Mouse (Mus musculus) limb, embryonic 11.5 days (tissue): Measurements from ENCODE around the gene Nab1. TPM values are rescaled to one million over a fixed set of nuclear protein-coding genes. Genes with fewer than 3 reads are reported as not detected.

Experiments used
- ATAC-seq: fragments of 200-750 bp; cut with Nextera tagmentation; 2 replicates; pipeline ENCODE4 v1.8.0; 2017; ENCODE audit warnings: low read depth; ENCODE audit not compliant: insufficient number of reproducible peaks, low FRiP score, low TSS enrichment
- DNase-seq: peaks from one replicate; pipeline ENCODE4 v3.0.0-alpha.2; 2015; ENCODE audit warnings: low spot score
- H3K27ac ChIP-seq: fragments of 300-500 bp; sonication (generic); replicated peaks from 2 replicates; pipeline ENCODE4 v1.5.1; 2014; ENCODE audit warnings: low read depth, mild to moderate bottlenecking, low read length
- H3K27me3 ChIP-seq: fragments of 300-500 bp; sonication (generic); 2 replicates; pipeline ENCODE4 v1.6.1; 2014; ENCODE audit warnings: mild to moderate bottlenecking, low read length, mixed read lengths; ENCODE audit not compliant: control insufficient read depth, insufficient read depth
- H3K36me3 ChIP-seq: fragments of 300-500 bp; sonication (generic); 2 replicates; pipeline ENCODE4 v1.6.1; 2014; ENCODE audit warnings: mild to moderate bottlenecking, low read length, moderate library complexity, mixed read lengths; ENCODE audit not compliant: control insufficient read depth, insufficient read depth
- H3K4me1 ChIP-seq: fragments of 300-500 bp; sonication (generic); 2 replicates; pipeline ENCODE4 v1.6.1; 2014; ENCODE audit warnings: low read length, mixed read lengths; ENCODE audit not compliant: control insufficient read depth, insufficient read depth
- H3K4me2 ChIP-seq: fragments of 300-500 bp; sonication (generic); 2 replicates; pipeline ENCODE4 v1.6.1; 2014; ENCODE audit warnings: low read depth, mild to moderate bottlenecking, moderate library complexity; ENCODE audit not compliant: severe bottlenecking
- H3K4me3 ChIP-seq: fragments of 300-500 bp; sonication (generic); 2 replicates; pipeline ENCODE4 v1.5.1; 2014; ENCODE audit warnings: low read depth, low read length
- H3K9ac ChIP-seq: fragments of 300-500 bp; sonication (generic); 2 replicates; pipeline ENCODE4 v1.6.1; 2014; ENCODE audit warnings: mild to moderate bottlenecking, low read length
- H3K9me3 ChIP-seq: fragments of 300-500 bp; sonication (generic); 2 replicates; pipeline ENCODE4 v1.6.1; 2016; ENCODE audit warnings: low read length; ENCODE audit not compliant: control insufficient read depth
- WGBS: fragments of 180-500 bp; shearing (Covaris S2); extraction: QIAGEN DNeasy Blood & Tissue Kit; methylation state at CpG from one replicate; pipeline ENCODE4 v1.1.7; 2014; 5-methylcytosine and 5-hydroxymethylcytosine counted together
- polyA plus RNA-seq: library from polyadenylated mRNA; unstranded; fragments of >200 nt; fragmentation: Nextera tagmentation; extraction: Ambion mirVana; gene quantifications from 2 replicates; pipeline ENCODE4 v1.2.1, GENCODE M21; 2014

Gene Nab1
- polyA plus RNA-seq, 1 experiment from 2014 or later, result 8.6 TPM

DNA sequence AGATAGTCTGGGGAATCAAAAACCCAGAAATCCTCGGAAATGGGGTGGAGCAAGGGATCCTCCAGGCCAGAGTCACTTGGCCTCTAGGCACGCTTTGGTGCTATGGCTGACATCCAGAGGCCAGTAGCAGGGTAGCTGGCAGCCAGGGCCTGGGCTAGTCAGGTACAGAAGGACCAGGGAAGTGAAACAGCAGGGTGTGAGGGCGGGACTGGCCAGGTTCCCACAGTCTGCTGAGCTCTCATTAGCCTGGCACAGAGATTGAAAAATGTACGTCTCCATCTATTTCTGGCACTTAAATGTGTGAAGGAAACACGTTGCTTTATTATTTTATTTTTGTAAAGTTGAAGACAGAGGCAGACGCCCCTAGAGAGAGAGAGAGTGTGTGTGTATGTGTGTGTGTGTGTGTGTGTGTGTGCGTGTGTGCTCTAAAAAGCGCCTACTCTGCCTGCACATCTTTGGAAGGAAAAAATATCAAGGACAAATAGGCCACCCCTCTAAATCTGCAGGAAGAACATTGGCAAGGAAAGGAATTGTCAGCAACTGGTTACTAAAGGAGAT lies 21.0 kb upstream of the Nab1 start:
- Histone ChIP-seq H3K4me3 (no peak overlapping the region), H3K9me3 (no peaks in the 10 kb centered on the region), H3K4me1 (no peaks in the 10 kb centered on the region), H3K36me3 (no peaks in the 10 kb centered on the region), H3K9ac (no peak overlapping the region), H3K27me3 (no peaks in the 10 kb centered on the region), H3K27ac (no peak overlapping the region), H3K4me2 (no peak overlapping the region)
- WGBS, result 70% methylated on average over 8 of the region's 8 CpGs
- ATAC-seq, result no peak
- DNase-seq, result no peak

GRCm38 (mm10) chr1:52520131-52520530 lies 19.7 kb upstream of the Nab1 start:
- Histone ChIP-seq H3K9ac (no peak overlapping the region), H3K4me1 (no peaks in the 10 kb centered on the region), H3K9me3 (no peaks in the 10 kb centered on the region), H3K4me3 (no peak overlapping the region), H3K27ac (no peak overlapping the region), H3K36me3 (no peaks in the 10 kb centered on the region), H3K4me2 (no peak overlapping the region), H3K27me3 (no peaks in the 10 kb centered on the region)
- 92% methylated on average over 7 of the region's 7 CpGs for whole genome bisulfite sequencing
- DNase-seq (no peak), ATAC-seq (no peak)

GRCm38 (mm10) chr1:52515249-52515648 lies 14.8 kb upstream of the Nab1 start:
- Histone ChIP-seq H3K9ac (no peak overlapping the region), H3K4me3 (no peak overlapping the region), H3K4me1 (no peaks in the 10 kb centered on the region), H3K27ac (no peak overlapping the region), H3K4me2 (no peak overlapping the region), H3K9me3 (no peaks in the 10 kb centered on the region), H3K36me3 (no peaks in the 10 kb centered on the region), H3K27me3 (no peaks in the 10 kb centered on the region)
- 89% methylated on average over 3 of the region's 3 CpGs for WGBS
- ATAC-seq, result no peak
- no peak for DNase-seq

GRCm38 (mm10) chr1:52511788-52512425 lies 11.4 kb upstream of the Nab1 start:
- ATAC-seq (no peak), DNase-seq (no peak)
- H3K36me3 ChIP-seq, result no peaks in the 10 kb centered on the region
- no peaks in the 10 kb centered on the region for H3K27me3 ChIP-seq
- WGBS, result 94% methylated on average over 1 of the region's 1 CpGs
- no peak overlapping the region for H3K27ac ChIP-seq
- H3K4me3 ChIP-seq, result no peak overlapping the region
- H3K9me3 ChIP-seq, result no peaks in the 10 kb centered on the region
- H3K4me2 ChIP-seq, result no peak overlapping the region
- H3K4me1 ChIP-seq, result no peaks in the 10 kb centered on the region
- no peak overlapping the region for H3K9ac ChIP-seq

- H3K27ac ChIP-seq, result no peak overlapping the region
- no peaks in the 10 kb centered on the region for H3K36me3 ChIP-seq
- ATAC-seq (no peak), DNase-seq (no peak)
- H3K4me3 ChIP-seq, result no peak overlapping the region
- H3K4me2 ChIP-seq, result no peak overlapping the region
- no peak overlapping the region for H3K9ac ChIP-seq
- no peaks in the 10 kb centered on the region for H3K4me1 ChIP-seq
- H3K27me3 ChIP-seq, result no peaks in the 10 kb centered on the region
- 58% methylated on average over 1 of the region's 1 CpGs for WGBS
- H3K9me3 ChIP-seq, result no peaks in the 10 kb centered on the region
Observed at GRCm38 (mm10) chr1:52506211-52506610, 5.7 kb upstream of the Nab1 start.

DNA sequence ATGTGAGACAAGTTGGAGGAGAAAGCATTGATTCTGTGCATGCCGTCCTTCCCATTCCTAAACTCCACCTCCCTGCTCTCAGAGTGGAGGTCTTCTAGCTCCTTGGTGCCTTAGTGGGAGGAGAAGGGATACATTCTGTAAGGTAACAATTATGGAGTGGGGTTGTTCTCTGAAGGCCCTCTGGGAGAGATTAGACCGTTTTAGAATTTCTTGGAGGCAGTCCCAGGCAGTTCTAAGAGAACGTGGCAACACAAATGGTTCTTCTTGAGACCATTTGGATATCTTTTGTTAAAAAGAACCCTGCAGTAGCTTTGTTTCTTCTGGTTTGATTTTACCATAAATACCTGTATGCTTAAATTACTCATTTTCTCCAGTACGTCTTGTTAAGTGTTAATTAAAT lies 1.8 kb upstream of the Nab1 start:
- Histone ChIP-seq H3K9me3 (no peaks in the 10 kb centered on the region), H3K36me3 (no peaks in the 10 kb centered on the region), H3K9ac (no peak overlapping the region), H3K4me3 (no peak overlapping the region), H3K4me2 (no peak overlapping the region), H3K27ac (no peak overlapping the region), H3K27me3 (no peaks in the 10 kb centered on the region), H3K4me1 (no peaks in the 10 kb centered on the region)
- no peak for ATAC-seq
- WGBS, result 68% methylated on average over 4 of the region's 4 CpGs
- no peak for DNase-seq

DNA sequence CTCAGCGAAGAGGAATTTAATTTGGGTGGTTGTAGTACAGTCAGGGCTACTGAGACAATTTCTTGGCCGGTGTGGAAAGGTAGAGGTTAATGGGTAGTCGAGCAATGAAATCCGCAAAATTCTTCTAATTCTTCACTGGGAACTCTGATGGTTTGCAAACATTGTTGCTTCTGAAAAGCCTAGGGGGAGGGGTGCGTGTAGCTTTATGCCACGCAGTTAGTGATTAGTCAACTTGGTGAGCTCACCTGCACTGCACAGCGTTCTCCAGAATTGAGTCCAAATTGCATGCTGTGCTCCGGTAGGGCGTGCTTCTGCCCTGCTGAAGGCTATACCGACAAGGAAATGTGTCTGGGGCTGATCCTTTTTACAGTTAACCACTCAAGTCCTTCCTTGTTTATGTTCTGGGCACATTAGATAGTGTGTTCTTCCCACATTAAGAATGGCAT lies 1.2 kb upstream of the Nab1 start:
- WGBS, result 68% methylated on average over 10 of the region's 10 CpGs
- DNase-seq, result no peak
- H3K9me3 ChIP-seq, result no peaks in the 10 kb centered on the region

GRCm38 (mm10) chr1:52501090-52501489 lies 611 bp upstream of the Nab1 start:
- Histone ChIP-seq H3K4me1 (no peaks in the 10 kb centered on the region), H3K4me3 (no peak overlapping the region; the same call in 1 of the 2 replicates), H3K27me3 (no peaks in the 10 kb centered on the region), H3K9ac (no peak overlapping the region), H3K9me3 (no peaks in the 10 kb centered on the region), H3K4me2 (no peak overlapping the region), H3K27ac (no peak overlapping the region), H3K36me3 (no peaks in the 10 kb centered on the region)
- whole genome bisulfite sequencing, result 57% methylated on average over 1 of the region's 1 CpGs
- no peak for ATAC-seq
- no peak for DNase-seq

More for the DNA sequence above, 1.2 kb upstream of the Nab1 start:
- Histone ChIP-seq H3K27ac (no peak overlapping the region), H3K9ac (no peak overlapping the region), H3K4me3 (no peak overlapping the region), H3K36me3 (no peaks in the 10 kb centered on the region), H3K4me2 (0 out of 2 replicates have a peak overlapping the region, but pooled peaks have one; percentile 1), H3K4me1 (no peaks in the 10 kb centered on the region), H3K27me3 (no peaks in the 10 kb centered on the region)
- no peak for ATAC-seq
